Mouse (Mus musculus): ENCODE measurements at regions not wholly inside any gene's neighbourhood (a gene's known extent, or its start where the extent isn't known, plus 50 kb on each side); places are given as distances from the start of the nearest gene placed in this dataset.

- DNase-seq (ENCODE audit: extremely low spot score, low spot score) = no peak
Observed at GRCm38 (mm10) chr16:29790064-29790463, 210.9 kb downstream of the Opa1 start.

DNA sequence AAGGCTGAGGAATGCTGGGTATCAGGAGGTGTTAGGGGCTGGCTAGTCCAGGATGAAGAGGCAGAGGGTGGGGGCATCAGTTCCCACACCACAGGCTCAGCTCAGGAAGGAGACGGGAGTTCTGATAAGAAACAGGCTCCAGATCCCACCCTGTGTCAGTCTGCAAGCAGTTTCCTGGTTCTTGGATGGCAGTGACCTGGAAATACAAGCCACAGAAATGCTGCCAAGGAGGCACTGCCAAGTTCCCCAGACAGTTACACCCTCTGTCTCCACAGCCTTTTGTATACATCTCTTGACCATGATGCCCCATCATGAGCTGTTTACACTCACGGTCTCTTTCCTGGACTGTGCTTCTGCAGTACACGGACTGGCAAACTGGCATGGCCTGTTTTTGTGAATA is 220.1 kb downstream of the Opa1 start:
- DNase-seq (ENCODE audit: extremely low spot score, low spot score) = no peak

DNA sequence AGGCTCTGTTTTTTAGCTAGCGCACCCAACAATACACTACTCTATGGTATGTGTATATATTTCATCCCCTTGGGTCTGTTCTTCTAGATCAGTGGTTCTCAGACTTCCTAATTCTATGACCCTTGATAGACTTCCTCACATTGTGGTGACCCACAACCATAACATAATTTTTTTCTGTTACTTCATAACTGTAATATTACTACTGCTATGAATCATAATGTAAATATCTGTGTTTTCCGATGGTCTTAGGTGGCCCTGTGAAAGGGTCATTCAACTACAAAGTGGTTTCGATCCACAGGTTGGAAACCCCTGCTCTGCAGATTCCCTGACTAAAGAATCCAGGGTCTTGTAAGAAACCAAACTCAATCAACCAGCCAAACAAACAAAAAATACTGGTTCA is 220.8 kb downstream of the Opa1 start:
- DNase-seq (ENCODE audit: extremely low spot score, low spot score) = no peak

DNA sequence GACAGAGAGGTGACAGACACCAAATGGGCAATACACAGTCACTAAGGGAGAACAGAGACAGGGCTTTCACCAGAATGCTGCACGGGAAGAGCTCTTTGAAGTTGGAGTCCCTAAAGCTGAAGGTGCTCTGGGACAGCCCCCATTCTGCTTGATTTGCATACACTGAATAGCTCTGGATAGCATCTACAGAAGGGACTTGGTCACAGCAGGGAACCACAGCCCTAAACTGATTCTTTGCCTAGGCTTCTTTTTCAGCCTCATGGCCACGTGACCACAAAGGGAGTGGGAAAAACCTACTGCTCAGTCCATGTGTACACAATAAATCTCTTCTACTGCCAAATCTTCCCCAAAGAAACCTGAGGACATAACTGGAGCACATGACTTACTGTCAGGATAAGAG is 221.3 kb downstream of the Opa1 start:
- DNase-seq (ENCODE audit: extremely low spot score, low spot score) = no peak

DNA sequence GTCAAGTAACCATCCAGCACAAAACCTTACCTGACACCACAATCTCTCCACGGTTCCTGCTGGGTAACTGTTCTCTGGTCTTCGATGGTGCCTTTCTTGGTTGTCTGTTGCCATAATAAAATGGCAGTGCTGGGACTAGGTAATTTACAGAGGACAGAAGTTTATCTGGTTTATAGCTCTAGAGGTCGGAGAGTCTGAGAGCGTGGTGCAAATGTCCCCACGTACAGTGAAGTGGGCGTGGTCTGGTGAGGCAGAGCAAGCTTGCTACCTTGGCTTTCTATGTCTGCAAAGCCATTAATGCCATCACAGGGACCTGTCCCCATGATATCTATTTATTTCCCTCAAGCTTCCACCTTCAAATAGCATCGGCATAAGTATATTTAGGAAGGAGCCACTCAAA is 223.0 kb downstream of the Opa1 start:
- no peak for DNase-seq (ENCODE audit: extremely low spot score, low spot score)

- no peak for DNase-seq (ENCODE audit: extremely low spot score, low spot score)
Observed at GRCm38 (mm10) chr16:29802603-29803002, 223.5 kb downstream of the Opa1 start.

- DNase-seq (ENCODE audit: extremely low spot score, low spot score) = no peak
Observed at GRCm38 (mm10) chr16:29807859-29808258, 228.7 kb downstream of the Opa1 start.

DNA sequence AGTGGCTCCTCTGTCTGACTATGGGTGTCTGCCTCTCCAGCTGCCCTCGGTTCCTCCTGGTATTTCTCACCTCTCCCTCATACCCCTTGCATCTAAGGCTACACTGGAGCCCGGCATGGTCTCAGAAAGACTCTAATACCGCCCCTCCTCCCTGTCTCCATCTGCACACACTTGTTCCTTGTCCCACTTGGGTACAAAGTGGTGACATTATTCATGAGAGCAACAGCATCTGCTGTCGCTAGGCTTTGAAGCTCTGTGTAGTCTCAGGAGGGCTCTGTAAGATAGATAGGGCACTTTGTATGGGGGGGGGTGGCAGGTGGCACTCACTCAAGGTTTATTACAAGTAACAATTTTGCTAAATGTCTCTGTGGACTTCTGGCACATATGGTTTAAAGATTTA is 229.7 kb downstream of the Opa1 start:
- DNase-seq (ENCODE audit: extremely low spot score, low spot score) = no peak

GRCm38 (mm10) chr16:29813411-29814038 is 234.4 kb downstream of the Opa1 start:
- DNase-seq (ENCODE audit: extremely low spot score, low spot score) = peak; percentile 72

- peak; percentile 78 for DNase-seq (ENCODE audit: extremely low spot score, low spot score)
Observed at GRCm38 (mm10) chr16:29814039-29814438, 234.9 kb downstream of the Opa1 start.

- DNase-seq (ENCODE audit: extremely low spot score, low spot score) = no peak
Observed at GRCm38 (mm10) chr16:29814655-29815054, 235.5 kb downstream of the Opa1 start.

DNA sequence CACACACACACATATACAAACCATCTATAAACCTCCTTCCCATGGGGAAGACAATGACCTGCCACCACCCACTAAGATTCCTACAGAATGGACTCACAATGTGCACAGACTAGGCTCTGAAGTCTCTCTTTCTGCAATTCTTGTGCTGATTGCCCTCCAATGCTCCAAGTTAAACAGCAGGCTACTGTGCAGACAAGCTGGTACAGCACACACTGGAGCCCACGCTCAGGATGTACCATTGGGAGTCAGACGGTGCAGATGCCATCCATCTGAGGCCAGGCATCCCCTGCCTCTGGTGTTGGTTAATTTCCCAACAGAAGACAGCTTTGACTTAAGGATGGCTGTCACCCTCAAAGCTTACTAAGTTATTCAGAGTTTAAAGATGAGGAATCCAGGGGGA is 236.1 kb downstream of the Opa1 start:
- no peak for DNase-seq (ENCODE audit: extremely low spot score, low spot score)

DNA sequence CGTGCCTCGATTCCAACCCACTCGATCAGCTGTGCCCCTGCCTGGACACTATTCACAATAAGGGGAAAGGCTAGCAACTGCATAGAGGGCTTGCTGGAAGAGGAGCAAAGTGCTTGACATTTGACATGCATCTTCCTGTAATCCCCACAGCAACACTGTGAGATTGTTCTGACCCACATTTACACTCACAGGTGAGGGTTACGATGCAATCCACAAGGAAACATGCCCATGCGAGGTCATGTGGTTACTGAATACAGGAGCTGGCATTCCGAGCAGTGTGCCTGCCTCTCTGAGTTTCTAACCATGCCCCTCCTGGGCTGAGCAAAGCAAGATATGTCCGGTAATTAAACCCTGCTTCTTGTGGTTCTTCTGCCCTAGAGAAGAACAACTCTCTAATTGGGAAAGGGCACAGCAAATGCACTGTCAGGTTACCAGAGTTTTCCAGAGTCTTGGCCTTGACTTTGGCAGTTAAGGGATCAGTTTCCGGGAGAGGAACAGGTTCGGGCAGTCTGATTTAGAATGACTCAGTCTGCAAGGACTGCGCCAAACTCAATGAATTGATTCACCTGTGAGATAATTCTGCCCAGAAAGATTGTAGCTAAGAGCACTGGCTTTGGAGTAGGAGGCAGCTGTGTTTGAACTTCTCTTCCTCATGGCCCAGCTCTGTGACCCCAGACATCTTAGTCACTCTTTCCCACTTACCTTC is 236.7 kb downstream of the Opa1 start:
- no peak for DNase-seq (ENCODE audit: extremely low spot score, low spot score)

- no peak for DNase-seq (ENCODE audit: extremely low spot score, low spot score)
Observed at GRCm38 (mm10) chr16:29816681-29817369, 237.7 kb downstream of the Opa1 start.

DNA sequence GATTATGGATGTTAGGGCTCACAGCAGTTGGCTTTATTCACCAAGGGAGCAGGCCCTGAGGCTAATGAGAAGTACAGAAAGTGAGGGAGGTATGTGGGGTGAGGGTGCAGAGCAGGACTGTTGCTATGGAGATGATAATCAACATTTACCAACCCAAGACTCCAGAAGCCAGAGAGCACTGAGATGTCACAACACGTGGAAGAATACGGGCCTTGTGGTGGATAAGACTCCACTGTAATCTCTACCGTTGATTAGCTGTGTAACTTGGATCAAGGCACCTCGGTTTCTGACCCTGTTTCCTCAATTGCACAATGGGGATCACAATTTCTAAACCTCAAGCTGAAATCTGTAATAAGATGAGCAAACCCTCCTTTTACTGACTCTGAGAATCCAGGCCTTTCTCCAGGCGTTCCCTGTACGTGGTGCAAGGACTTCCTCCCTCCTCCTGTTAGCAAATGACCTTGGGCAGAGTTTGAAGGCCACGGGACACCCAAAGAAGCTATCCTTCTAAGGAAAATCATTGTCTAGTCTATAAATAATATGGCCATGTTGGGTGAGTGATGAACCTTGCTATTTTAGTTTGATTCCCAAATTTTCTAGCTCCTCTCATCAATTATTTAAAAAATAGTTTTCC is 239.8 kb downstream of the Opa1 start:
- DNase-seq (ENCODE audit: extremely low spot score, low spot score) = no peak

- no peak for DNase-seq (ENCODE audit: extremely low spot score, low spot score)
Observed at GRCm38 (mm10) chr16:29820704-29821103, 241.6 kb downstream of the Opa1 start.

DNA sequence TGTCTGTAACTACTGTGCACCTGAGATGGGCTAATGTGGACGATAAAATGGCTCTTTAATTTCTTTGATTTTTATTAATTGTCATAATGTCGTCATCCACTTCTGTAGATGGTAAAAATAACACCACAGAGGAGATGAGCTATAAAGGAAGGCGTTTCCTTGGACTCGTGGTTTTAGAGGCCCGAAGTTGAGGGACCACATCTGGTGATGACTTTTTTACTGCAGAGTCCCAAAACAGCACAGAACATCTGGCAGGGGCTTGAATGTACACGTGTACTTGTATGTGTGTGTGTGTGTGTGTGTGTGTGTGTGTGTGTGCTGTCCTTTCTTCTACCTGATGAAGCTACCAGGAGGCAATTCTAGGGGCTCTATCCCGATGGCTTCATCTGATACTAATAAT is 242.1 kb upstream of the Hes1 start:
- DNase-seq (ENCODE audit: extremely low spot score, low spot score) = no peak

GRCm38 (mm10) chr16:29822843-29823401 is 241.3 kb upstream of the Hes1 start:
- no peak for DNase-seq (ENCODE audit: extremely low spot score, low spot score)

DNA sequence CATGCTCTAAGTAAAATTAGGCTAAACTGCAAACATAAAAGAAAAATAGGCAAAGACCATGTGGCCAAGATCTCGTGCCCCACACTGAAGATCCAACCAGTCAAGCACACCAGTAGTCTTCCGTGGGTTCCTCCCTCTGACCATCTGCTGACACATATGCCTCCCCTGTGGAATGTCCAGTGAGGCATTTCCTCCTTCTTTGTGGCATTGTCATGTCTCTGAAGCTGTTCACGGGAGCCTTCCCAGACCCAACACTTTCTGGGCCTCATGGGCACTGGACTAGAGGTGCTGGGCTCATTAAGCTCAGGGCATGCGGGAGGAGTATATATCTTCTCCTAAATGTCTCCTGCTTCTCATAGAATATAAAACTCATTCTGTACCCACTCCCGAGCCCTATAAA is 237.3 kb upstream of the Hes1 start:
- no peak for DNase-seq (ENCODE audit: extremely low spot score, low spot score)

DNA sequence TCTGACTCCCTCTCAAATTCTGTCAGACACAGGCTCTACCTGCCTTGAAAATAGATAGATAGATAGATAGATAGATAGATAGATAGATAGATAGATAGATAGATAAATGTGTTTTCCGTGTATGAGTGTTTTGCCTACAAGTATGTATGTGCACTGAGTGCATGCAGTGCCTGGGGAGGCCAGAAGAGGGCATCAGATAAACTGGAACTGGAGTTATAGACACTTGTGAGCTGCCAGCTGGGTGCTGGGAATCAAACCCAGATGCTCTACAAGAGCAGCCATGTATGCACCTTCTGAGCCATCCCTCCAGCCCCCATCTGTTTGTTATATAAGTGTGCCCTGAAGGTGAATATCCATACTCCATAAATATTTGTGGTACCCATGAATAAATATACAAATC is 236.4 kb upstream of the Hes1 start:
- DNase-seq (ENCODE audit: extremely low spot score, low spot score) = no peak

GRCm38 (mm10) chr16:29829457-29829856 is 234.7 kb upstream of the Hes1 start:
- no peak for DNase-seq (ENCODE audit: extremely low spot score, low spot score)

GRCm38 (mm10) chr16:29830101-29830500 is 234.1 kb upstream of the Hes1 start:
- DNase-seq (ENCODE audit: extremely low spot score, low spot score) = no peak
